Mouse (Mus musculus) lung, postnatal 25 days (tissue): ENCODE measurements around the gene Ube2e3.

Experiments used
- DNase-seq: peaks from one replicate; pipeline ENCODE4 v3.0.0; 2022; ENCODE audit warnings: low spot score

Ube2e3 gene

DNA sequence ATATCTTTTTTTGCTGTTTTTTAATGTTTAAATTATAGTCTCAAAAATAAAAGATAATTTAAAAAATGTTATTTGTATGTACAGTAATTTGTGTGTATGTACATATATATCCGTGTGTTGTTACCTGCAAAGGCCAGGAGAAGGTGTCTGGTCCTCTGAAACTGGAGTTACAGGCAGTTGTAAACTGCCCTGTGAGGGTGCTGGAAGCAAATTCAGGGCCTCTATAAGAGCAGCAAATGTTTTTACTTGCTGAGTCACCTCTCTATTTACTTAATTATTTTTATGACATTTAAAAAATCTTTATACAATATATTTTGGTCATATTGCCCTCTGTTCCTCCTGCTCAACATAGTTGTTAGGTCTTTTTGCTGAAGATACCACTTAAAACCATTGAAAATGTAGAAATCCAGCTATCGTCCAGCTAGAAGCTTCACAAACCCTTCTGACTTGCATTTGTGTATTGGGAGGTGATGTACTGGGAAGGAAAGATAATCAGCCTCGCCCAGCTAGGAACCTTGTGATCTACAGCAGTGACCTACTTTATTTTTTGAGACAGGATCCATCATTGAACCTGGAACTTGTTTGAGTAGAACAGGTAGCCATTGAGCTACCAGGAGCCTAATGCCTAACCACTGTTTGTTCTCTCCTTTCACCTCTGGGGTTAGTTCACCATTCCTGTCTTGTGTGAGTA, 15.0 kb downstream of the Ube2e3 start:
- no peak for DNase-seq

DNA sequence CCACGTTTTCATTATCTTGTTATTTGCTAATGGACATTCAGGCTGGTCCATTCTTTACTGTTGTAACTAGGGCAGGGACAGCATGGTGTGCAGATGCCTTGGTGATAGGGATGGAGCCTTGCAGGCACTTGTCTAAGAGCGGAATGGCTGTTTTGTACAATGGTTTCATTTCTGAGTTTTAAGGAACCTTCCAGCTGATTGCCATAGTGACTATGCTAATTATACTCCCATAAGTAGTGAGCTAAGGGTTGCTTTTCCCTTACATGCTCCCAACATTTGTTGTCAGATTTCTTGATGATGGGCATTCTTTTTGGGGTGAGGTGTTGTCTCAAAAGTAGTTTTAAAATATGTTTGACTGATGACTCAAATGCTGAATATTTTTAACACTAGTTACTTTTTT, 18.5 kb downstream of the Ube2e3 start:
- DNase-seq, result no peak

DNA sequence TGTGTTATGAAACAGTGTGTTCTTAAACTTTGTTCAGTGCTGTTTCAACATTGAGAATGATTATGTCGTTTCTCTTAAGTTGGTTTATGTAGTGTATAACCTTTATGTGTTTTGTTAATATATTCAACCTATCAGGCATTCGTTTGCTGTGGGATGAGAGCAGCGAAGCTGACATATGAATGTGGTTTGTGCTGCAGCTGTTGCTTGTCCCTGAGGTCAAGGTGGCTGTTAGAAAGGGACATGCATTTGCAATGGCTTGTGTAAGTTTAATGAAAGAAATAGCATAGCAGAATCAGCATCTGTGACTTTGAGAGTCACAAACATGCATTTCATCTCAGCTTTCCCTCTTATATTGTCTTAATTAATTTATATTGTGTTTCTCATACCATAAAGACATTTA, 20.3 kb downstream of the Ube2e3 start:
- DNase-seq, result no peak

- no peak for DNase-seq
Observed at GRCm38 (mm10) chr2:78895216-78895615, 27.3 kb downstream of the Ube2e3 start.

DNA sequence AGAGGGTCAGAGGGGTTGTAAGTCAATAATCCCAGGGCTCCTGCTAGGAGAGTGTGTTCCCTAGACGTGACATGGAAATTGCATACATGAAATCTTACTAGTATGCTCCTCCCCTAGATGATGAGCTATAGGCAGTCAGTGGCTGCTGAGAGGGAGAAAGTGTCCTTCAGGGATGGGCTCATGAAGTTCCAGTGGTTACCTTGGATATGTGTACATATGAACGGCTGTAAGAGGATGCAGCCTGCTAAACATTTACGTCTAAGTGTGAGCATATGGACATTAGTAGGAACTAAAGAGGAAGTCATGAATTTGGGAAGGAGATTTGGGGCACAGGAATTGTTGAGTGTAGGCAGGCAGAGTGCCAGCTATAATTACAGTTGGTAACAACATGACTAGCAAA, 38.0 kb downstream of the Ube2e3 start:
- no peak for DNase-seq

DNA sequence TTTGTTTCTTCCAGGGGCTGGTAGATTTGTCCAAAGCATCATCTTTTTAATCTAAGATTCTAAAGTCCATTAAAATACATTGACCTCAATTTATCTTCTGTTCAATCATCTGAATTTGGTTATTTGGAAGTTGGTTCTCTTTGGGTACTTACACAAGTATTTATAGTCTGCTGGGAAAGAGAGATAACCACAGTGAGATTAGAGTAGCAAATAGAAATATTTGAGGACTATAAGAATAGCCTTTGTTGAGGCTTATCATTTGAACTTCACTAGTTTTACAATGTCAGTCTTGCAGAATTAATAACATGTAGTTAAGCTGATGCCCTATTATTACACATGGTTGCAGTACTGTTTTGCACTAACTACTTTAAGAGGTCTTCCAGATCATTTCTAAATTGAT, 43.6 kb downstream of the Ube2e3 start:
- DNase-seq, result no peak

- DNase-seq, result peak; percentile 21
Observed at GRCm38 (mm10) chr2:78914861-78915260, 46.9 kb downstream of the Ube2e3 start.

GRCm38 (mm10) chr2:78922980-78923674, 55.2 kb downstream of the Ube2e3 start:
- DNase-seq, result no peak

DNA sequence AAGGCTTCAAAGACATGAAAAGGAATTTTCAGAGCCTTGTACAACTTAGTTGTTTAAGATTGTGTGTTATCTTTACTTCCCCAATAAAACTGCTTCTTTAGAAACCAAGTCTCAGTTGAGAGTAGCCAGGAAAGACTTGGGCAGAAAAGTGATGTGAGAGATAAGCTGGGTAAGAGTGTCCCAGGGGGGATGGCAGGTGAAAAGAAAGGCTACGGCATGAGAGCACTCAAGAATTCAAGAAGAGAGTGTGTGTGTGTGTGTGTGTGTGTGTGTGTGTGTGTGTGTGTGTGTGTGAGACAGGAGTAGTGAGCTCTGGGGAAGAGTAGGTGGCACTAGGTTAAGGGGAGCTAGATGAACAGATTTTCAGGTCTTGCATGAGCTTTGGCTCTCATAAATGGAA, 57.9 kb downstream of the Ube2e3 start:
- DNase-seq, result no peak

GRCm38 (mm10) chr2:78927625-78928024, 59.7 kb downstream of the Ube2e3 start:
- DNase-seq, result no peak

DNA sequence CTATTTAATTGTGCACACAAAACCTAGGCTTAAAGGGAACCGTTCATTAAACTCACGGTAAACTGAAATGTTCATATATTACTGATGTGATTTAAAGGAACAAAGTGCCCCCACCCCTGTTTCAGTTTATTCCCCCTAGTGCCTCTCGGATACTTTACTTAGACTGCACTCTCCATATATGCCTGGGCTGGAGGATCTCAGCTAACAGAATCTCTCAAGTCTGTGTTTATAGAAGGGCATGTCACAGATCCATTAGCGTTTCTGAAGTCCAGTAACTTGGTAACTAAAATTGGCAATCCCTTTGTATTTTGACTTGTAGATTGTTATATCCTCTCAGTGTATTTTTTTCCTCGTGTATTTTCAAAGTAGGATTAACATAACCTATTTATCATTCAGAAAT, 60.2 kb downstream of the Ube2e3 start:
- no peak for DNase-seq

DNA sequence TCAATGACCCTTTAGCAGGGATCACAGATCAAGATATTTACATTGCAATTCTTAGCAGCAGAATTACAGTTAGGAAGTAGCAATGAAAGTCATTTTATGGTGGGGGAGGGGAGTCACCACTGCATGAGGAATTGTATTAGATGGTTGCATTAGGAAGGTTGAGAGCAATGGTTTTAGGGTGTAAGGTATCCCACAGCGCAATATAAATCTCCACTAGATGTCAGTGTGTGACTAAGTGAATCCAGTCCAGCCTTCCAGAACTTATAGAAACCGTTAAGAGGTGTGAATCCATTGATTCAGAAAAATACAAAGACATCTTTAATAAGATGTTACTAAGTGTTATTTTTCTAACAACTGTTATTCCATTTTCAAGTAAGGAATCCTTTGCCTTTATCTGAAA, 63.4 kb downstream of the Ube2e3 start:
- DNase-seq, result no peak

- DNase-seq, result peak; percentile 24
Observed at GRCm38 (mm10) chr2:78959451-78959850, 91.5 kb downstream of the Ube2e3 start.

DNA sequence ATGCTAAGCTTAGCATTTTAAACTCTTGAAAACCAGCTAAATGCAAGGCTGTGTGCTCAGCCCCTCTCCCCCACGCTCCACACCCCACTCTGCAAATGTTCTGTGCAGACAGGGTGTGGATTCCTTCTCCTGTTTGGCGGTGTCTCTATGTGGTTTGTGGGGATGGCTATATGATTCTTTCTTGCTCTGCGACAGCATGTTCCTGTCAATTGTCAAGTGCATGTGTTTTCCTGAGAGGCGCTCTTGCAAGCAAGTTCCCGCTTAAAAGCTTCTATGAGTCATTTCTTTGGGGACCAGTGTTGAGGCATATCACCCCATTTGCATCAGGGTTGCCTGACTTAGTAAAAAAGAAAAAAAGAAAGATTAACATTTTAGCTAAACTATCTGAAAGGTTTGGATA, 92.4 kb downstream of the Ube2e3 start:
- peak; percentile 7 for DNase-seq

GRCm38 (mm10) chr2:78961023-78961422, 93.1 kb downstream of the Ube2e3 start:
- DNase-seq, result no peak

DNA sequence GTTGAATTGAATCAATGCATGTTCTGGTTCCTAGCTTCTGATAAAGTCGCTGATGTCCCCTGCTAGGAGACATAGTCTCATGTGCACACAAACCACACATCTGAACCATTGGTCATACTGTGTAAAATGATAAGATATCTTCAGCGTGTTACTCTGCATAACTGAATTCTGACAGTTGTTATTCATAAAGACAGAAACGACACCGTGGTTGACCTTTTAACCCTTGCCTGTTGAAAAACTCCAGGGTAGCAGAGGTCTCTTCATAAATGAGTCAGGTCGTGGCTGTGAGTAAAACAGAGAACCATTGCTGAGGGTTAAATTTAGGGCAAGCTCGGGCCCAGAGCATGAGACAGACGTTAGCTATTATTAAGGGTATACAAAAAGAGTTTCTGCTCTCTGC, 93.7 kb downstream of the Ube2e3 start:
- no peak for DNase-seq

DNA sequence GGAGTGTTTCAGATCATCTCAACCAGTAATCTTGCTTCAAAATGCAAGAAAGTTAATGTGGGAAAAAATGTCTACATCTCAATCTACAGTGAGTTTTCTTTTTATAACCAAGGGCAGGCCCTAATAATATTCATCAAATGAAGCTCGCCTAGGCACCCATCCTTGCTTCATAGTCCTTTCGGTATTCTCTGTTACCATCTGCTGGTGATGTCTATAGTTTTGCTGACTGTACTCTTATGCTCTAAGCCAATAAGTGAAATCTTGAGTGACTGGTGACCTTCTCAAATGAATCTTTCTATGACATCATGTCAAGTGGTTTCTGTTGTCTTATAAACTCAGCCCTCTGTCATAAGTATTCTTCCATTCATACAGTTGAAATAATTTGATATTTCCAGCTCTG, 97.1 kb downstream of the Ube2e3 start:
- DNase-seq, result no peak

DNA sequence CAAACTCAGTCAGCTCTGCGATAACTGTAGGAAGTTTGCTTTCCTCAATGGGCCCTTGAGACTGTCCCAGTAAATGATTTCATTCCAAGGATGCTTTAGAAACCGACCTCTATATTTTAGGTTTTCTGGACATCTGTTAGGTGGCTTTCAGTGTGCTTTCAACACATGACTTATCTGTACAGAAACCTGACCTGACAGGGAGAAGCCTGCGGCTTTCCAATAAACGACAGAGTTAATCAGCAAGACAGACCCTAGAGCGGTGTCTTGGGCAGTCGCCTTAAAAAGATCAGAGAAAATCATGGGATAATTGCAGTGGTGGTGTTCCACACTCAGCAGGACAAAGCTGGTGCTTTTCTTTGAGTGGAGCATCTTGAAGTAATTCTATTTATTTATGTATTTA, 97.5 kb downstream of the Ube2e3 start:
- no peak for DNase-seq

GRCm38 (mm10) chr2:78970088-78970487, 102.2 kb downstream of the Ube2e3 start:
- DNase-seq, result no peak
